Mouse (Mus musculus) MEL (cell line): ENCODE results near the gene Kxd1. TPM values are rescaled to one million over a fixed set of nuclear protein-coding genes. Genes with fewer than 3 reads are reported as not detected.

Source experiments
- DNase-seq: peaks from one replicate; pipeline ENCODE4 v3.0.0; 2011; ENCODE audit warnings: low read depth, low spot score
- H3K27ac ChIP-seq: 2 replicates; pipeline ENCODE4 v1.5.1; 2012; ENCODE audit warnings: low read depth, mild to moderate bottlenecking, control low read depth, low read length, moderate library complexity; ENCODE audit not compliant: control insufficient read depth
- H3K27me3 ChIP-seq, 2 experiments: fragments of 150-350 bp in 1 of 2; sonication (generic) in 1 of 2; 2 replicates each; pipeline ENCODE4 v1.6.1; 2012; ENCODE audit warnings: low read length in 2 of 2, mild to moderate bottlenecking in 2 of 2, improper control_type of control experiment in 1 of 2, moderate library complexity in 1 of 2; ENCODE audit not compliant: insufficient read depth in 2 of 2, control insufficient read depth in 1 of 2
- H3K36me3 ChIP-seq, 2 experiments: 2 replicates each; pipeline ENCODE4 v1.6.1; 2012 to 2014; ENCODE audit warnings: low read length in 2 of 2, improper control_type of control experiment in 1 of 2, inconsistent platforms in 1 of 2, mild to moderate bottlenecking in 1 of 2; ENCODE audit not compliant: insufficient read depth in 2 of 2, control insufficient read depth in 1 of 2
- H3K4me1 ChIP-seq, 2 experiments: fragments of 150-350 bp in 1 of 2; sonication (generic) in 1 of 2; 2 replicates each; pipeline ENCODE4 v1.6.1; 2012; ENCODE audit warnings: low read length in 2 of 2, improper control_type of control experiment in 1 of 2, mild to moderate bottlenecking in 1 of 2; ENCODE audit not compliant: insufficient read depth in 2 of 2, control insufficient read depth in 1 of 2
- H3K4me3 ChIP-seq, 2 experiments: fragments of 150-350 bp in 1 of 2; sonication (generic) in 1 of 2; 2 replicates each; pipeline ENCODE4 v1.5.1; 2012; ENCODE audit warnings: low read depth in 2 of 2, low read length in 2 of 2, mild to moderate bottlenecking in 2 of 2, moderate library complexity in 2 of 2, control low read depth in 1 of 2, improper control_type of control experiment in 1 of 2; ENCODE audit not compliant: control insufficient read depth in 1 of 2, insufficient read depth in 1 of 2
- H3K79me2 ChIP-seq: 2 replicates; pipeline ENCODE4 v1.6.1; 2012; ENCODE audit warnings: mild to moderate bottlenecking, low read length, moderate library complexity; ENCODE audit not compliant: control insufficient read depth, poor library complexity, insufficient read depth
- H3K9ac ChIP-seq: 2 replicates; pipeline ENCODE4 v1.6.1; 2012; ENCODE audit warnings: low read depth, mild to moderate bottlenecking, control low read depth, low read length, moderate library complexity; ENCODE audit not compliant: control insufficient read depth, poor library complexity, severe bottlenecking
- H3K9me3 ChIP-seq: fragments of 150-350 bp; sonication (generic); replicated peaks from 2 replicates; pipeline ENCODE4 v1.6.1; 2012; ENCODE audit warnings: mild to moderate bottlenecking, low read length, improper control_type of control experiment, moderate library complexity; ENCODE audit not compliant: insufficient read depth
- BHLHE40 ChIP-seq: IDR thresholded peaks from 2 replicates; pipeline ENCODE4 v1.6.1; 2012; ENCODE audit warnings: low read depth, mild to moderate bottlenecking, inconsistent platforms, low read length, improper control_type of control experiment, borderline replicate concordance
- CHD1 ChIP-seq: IDR thresholded peaks from 2 replicates; pipeline ENCODE4 v1.6.1; 2012; ENCODE audit warnings: low read depth, mild to moderate bottlenecking, inconsistent platforms, low read length, improper control_type of control experiment
- ELF1 ChIP-seq: IDR thresholded peaks from 2 replicates; pipeline ENCODE4 v1.6.1; 2014; ENCODE audit warnings: low read depth, mild to moderate bottlenecking, inconsistent platforms, low read length, improper control_type of control experiment, moderate library complexity
- ETS1 ChIP-seq: IDR thresholded peaks from 2 replicates; pipeline ENCODE4 v1.6.1; 2012; ENCODE audit warnings: low read depth, mild to moderate bottlenecking, inconsistent platforms, low read length, improper control_type of control experiment, moderate library complexity
- MAX ChIP-seq: IDR thresholded peaks from 2 replicates; pipeline ENCODE4 v1.6.1; 2011; ENCODE audit warnings: low read length, improper control_type of control experiment
- MAZ ChIP-seq: IDR thresholded peaks from 2 replicates; pipeline ENCODE4 v1.6.1; 2012; ENCODE audit warnings: low read depth, mild to moderate bottlenecking, inconsistent platforms, low read length, improper control_type of control experiment
- MEF2A ChIP-seq: IDR thresholded peaks from 2 replicates; pipeline ENCODE4 v1.6.1; 2014; ENCODE audit warnings: low read depth, mild to moderate bottlenecking, inconsistent platforms, low read length, improper control_type of control experiment; ENCODE audit not compliant: poor library complexity, insufficient replicate concordance, severe bottlenecking; ENCODE audit errors: extremely low read depth
- MYB ChIP-seq: IDR thresholded peaks from 2 replicates; pipeline ENCODE4 v1.6.1; 2011; ENCODE audit warnings: mild to moderate bottlenecking, low read depth, low read length, improper control_type of control experiment
- POLR2AphosphoS2 ChIP-seq: IDR thresholded peaks from 2 replicates; pipeline ENCODE4 v1.6.1; 2011; ENCODE audit warnings: low read length, improper control_type of control experiment
- RAD21 ChIP-seq: IDR thresholded peaks from 2 replicates; pipeline ENCODE4 v1.6.1; 2011; ENCODE audit warnings: mild to moderate bottlenecking, low read depth, low read length, improper control_type of control experiment
- SMC3 ChIP-seq: IDR thresholded peaks from 2 replicates; pipeline ENCODE4 v1.6.1; 2011; ENCODE audit warnings: low read depth, low read length, improper control_type of control experiment
- TBP ChIP-seq: IDR thresholded peaks from 2 replicates; pipeline ENCODE4 v1.8.0; 2011; ENCODE audit warnings: low read depth, low read length, improper control_type of control experiment
- ZKSCAN1 ChIP-seq: IDR thresholded peaks from 2 replicates; pipeline ENCODE4 v1.6.1; 2012; ENCODE audit warnings: low read depth, mild to moderate bottlenecking, inconsistent platforms, low read length, improper control_type of control experiment, moderate library complexity
- ZMIZ1 ChIP-seq: IDR thresholded peaks from 2 replicates; pipeline ENCODE4 v1.6.1; 2012; ENCODE audit warnings: low read depth, mild to moderate bottlenecking, inconsistent platforms, low read length, improper control_type of control experiment, moderate library complexity
- ZNF384 ChIP-seq: IDR thresholded peaks from 2 replicates; pipeline ENCODE4 v1.6.1; 2012; ENCODE audit warnings: low read depth, mild to moderate bottlenecking, inconsistent platforms, low read length, improper control_type of control experiment
- polyA plus RNA-seq, 2 experiments: library from polyadenylated mRNA; stranded (reverse) in 1 of 2; unstranded in 1 of 2; fragments of >175 nt in 1 of 2; fragments of >200 nt in 1 of 2; gene quantifications; 2 replicates each; pipeline versions ENCODE4 v1.2.1 to v1.2.4; 2012; ENCODE audit warnings: low replicate concordance in 2 of 2, low read depth in 1 of 2; ENCODE audit not compliant: insufficient read length in 2 of 2, insufficient read depth in 1 of 2, missing spikeins in 1 of 2
- total RNA-seq: library from RNA; depleted of rRNA; stranded (reverse); fragments of 300-350 nt; gene quantifications from 2 replicates; pipeline ENCODE4 v1.2.3, GENCODE M21; 2012

The Kxd1 gene
- total and polyA plus RNA-seq, 3 experiments: 54.4 to 77.4 TPM; not detected in 1

DNA sequence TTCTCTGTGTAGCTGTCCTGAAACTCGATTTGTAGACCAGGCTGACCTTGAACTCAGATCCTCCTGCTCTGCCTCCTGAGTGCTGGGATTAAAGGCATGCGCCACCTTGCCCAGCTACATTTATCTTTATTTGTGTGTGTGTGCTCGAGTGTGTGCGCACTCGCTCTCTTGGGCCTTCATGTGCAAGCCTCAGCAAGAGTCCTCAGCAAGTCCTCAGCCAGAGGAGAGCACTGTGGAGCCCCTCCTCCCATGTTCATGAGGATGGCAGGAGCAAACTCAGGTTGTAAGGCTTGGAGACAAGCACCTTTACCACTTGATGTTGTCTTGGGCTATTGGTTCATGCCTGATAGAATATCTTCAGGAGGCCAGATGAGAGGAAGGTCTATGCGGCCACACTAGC lies 20.0 kb upstream of the Kxd1 start:
- peaks cover 58% of the 10 kb centered on the region for H3K79me2 ChIP-seq
- no peak overlapping the region for H3K9ac ChIP-seq
- DNase-seq: no peak
- no peak overlapping the region for H3K27ac ChIP-seq
- H3K4me3 ChIP-seq: no peak overlapping the region
- no peaks in the 10 kb centered on the region; a peak in 1 of 4 replicates for H3K36me3 ChIP-seq
- H3K9me3 ChIP-seq: no peaks in the 10 kb centered on the region
- no peak for TF ChIP-seq ZMIZ1
- no peak for TF ChIP-seq RAD21
- no peak for TF ChIP-seq MEF2A
- no peak for TF ChIP-seq CHD1
- TF ChIP-seq ZNF384: no peak
- H3K4me1 ChIP-seq: peaks cover 0 to 2% of the 10 kb centered on the region in 2 experiments; a peak in 1 of 4 replicates
- no peaks in the 10 kb centered on the region for H3K27me3 ChIP-seq

DNA sequence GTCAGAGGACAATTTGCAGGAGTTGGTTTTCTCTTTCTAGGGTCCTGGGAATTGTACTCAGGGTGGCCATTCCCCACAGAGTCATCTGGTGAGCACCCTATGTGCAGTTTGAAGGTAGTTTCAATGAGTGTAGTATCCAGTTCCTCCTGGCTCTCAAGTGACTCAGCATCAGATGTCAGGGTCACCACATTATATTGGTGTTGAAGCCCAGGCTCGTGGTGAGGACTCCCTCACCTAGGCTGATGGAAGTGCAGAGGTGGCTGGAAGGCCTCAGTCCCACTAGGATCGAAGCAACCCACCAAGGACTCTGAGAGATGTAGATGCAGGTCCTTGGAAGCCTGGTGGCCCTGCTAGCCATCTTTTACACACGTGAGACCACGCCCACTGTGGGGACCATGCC lies 18.7 kb upstream of the Kxd1 start:
- Histone ChIP-seq H3K27me3 (no peaks in the 10 kb centered on the region), H3K4me1 (0 out of 4 replicates have a peak, but pooled peaks cover 0 to 3% of the 10 kb centered on the region in 2 experiments), H3K4me3 (no peak overlapping the region), H3K36me3 (no peaks in the 10 kb centered on the region; a peak in 1 of 4 replicates), H3K9ac (no peak overlapping the region), H3K79me2 (peaks cover 63% of the 10 kb centered on the region), H3K27ac (no peak overlapping the region), H3K9me3 (no peaks in the 10 kb centered on the region)
- TF ChIP-seq MYB (no peak), ELF1 (no peak), ZKSCAN1 (no peak), SMC3 (no peak), ZNF384 (no peak), TBP (no peak), BHLHE40 (no peak), POLR2AphosphoS2 (no peak), ETS1 (no peak), MAX (no peak), MEF2A (no peak), MAZ (no peak)
- DNase-seq: no peak
